Mouse (Mus musculus): Measurements from ENCODE around the gene Btbd35f8.
"Not testable (repeated sequence)": the region's sequence is repeated elsewhere in the genome, so short reads cannot be mapped to it uniquely, and the experiment has no call there.

Gene Btbd35f8

GRCm38 (mm10) chrX:34450224-34450623, at the start of gene Btbd35f8:
Gene Btbd35f8 (plus strand): TSS chrX:34450524.
- DNase-seq, result not testable (repeated sequence)

All from kidney, postnatal 36 days (tissue).